Mouse (Mus musculus) hindbrain, postnatal 0 days (tissue): ENCODE results near the gene Mrc1. TPM values are rescaled to one million over a fixed set of nuclear protein-coding genes. Genes with fewer than 3 reads are reported as not detected.

Experiments
- ATAC-seq: fragments of 200-750 bp; cut with Nextera tagmentation; 2 replicates; pipeline ENCODE4 v1.8.0; 2017; ENCODE audit warnings: mild to moderate bottlenecking, moderate TSS enrichment, moderate library complexity
- DNase-seq: peaks from one replicate; pipeline ENCODE4 v3.0.0-alpha.2; 2015; ENCODE audit warnings: low spot score
- H3K27ac ChIP-seq: fragments of 300-500 bp; sonication (generic); 2 replicates; pipeline ENCODE4 v1.5.1; 2014; ENCODE audit warnings: mild to moderate bottlenecking
- H3K27me3 ChIP-seq: fragments of 300-500 bp; sonication (generic); 2 replicates; pipeline ENCODE4 v1.6.1; 2014; ENCODE audit warnings: low read length, mixed read lengths; ENCODE audit not compliant: insufficient read depth
- H3K36me3 ChIP-seq: fragments of 300-500 bp; sonication (generic); 2 replicates; pipeline ENCODE4 v1.6.1; 2014; ENCODE audit warnings: low read length, mixed read lengths; ENCODE audit not compliant: insufficient read depth
- H3K4me1 ChIP-seq: fragments of 300-500 bp; sonication (generic); 2 replicates; pipeline ENCODE4 v1.6.1; 2014; ENCODE audit warnings: antibody characterized with exemption, low read length, mixed read lengths; ENCODE audit not compliant: insufficient read depth
- H3K4me2 ChIP-seq: fragments of 300-500 bp; sonication (generic); 2 replicates; pipeline ENCODE4 v1.6.1; 2014; ENCODE audit warnings: low read depth, mild to moderate bottlenecking, low read length, moderate library complexity, mixed read lengths
- H3K4me3 ChIP-seq: fragments of 300-500 bp; sonication (generic); 2 replicates; pipeline ENCODE4 v1.5.1; 2014; ENCODE audit warnings: low read length
- H3K9ac ChIP-seq: fragments of 300-500 bp; sonication (generic); replicated peaks from 2 replicates; pipeline ENCODE4 v1.6.1; 2014; ENCODE audit warnings: mild to moderate bottlenecking, low read length, moderate library complexity, mixed read lengths
- H3K9me3 ChIP-seq: fragments of 300-500 bp; sonication (generic); 2 replicates; pipeline ENCODE4 v1.6.1; 2016; ENCODE audit warnings: low read length, mixed read lengths
- CTCF ChIP-seq: IDR thresholded peaks from 2 replicates; pipeline ENCODE4 v1.5.1; 2016; ENCODE audit warnings: antibody characterized with exemption, control low read depth, low read depth
- WGBS: fragments of 180-500 bp; shearing (Covaris S2); extraction: QIAGEN DNeasy Blood & Tissue Kit; methylation state at CpG from one replicate; pipeline ENCODE4 v1.1.7; 2014; 5-methylcytosine and 5-hydroxymethylcytosine counted together
- polyA plus RNA-seq: library from polyadenylated mRNA; unstranded; fragments of >200 nt; fragmentation: Nextera tagmentation; extraction: Ambion mirVana; gene quantifications from 2 replicates; pipeline ENCODE4 v1.2.1, GENCODE M21; 2015
- total RNA-seq: library from RNA; depleted of rRNA; stranded (reverse); fragments of >200 nt; gene quantifications from 2 replicates; pipeline ENCODE4 v1.2.3, GENCODE M21; 2014

Gene Mrc1
- total and polyA plus RNA-seq, 2 experiments from 2014 or later, result 4.7 to 10.3 TPM

- H3K27me3 ChIP-seq, result no peaks in the 10 kb centered on the region
- no peaks in the 10 kb centered on the region for H3K4me1 ChIP-seq
- no peak overlapping the region for H3K4me3 ChIP-seq
- TF ChIP-seq CTCF, result no peak
- H3K27ac ChIP-seq, result no peak overlapping the region
- WGBS, result 97% methylated on average over 3 of the region's 4 CpGs
- DNase-seq, result no peak
- no peaks in the 10 kb centered on the region for H3K36me3 ChIP-seq
- H3K9me3 ChIP-seq, result no peaks in the 10 kb centered on the region
- no peak overlapping the region for H3K9ac ChIP-seq
- H3K4me2 ChIP-seq, result no peak overlapping the region
- ATAC-seq, result no peak
Measured at GRCm38 (mm10) chr2:14224387-14224786, 4.8 kb upstream of the Mrc1 start.

- no peak overlapping the region for H3K9ac ChIP-seq
- DNase-seq (peak; percentile 20), ATAC-seq (no peak)
- no peak overlapping the region for H3K27ac ChIP-seq
- H3K4me1 ChIP-seq, result no peaks in the 10 kb centered on the region
- H3K36me3 ChIP-seq, result no peaks in the 10 kb centered on the region
- H3K27me3 ChIP-seq, result no peaks in the 10 kb centered on the region
- H3K9me3 ChIP-seq, result no peaks in the 10 kb centered on the region
- no peak overlapping the region for H3K4me2 ChIP-seq
- 43% methylated on average over 6 of the region's 6 CpGs for WGBS
- H3K4me3 ChIP-seq, result no peak overlapping the region
- TF ChIP-seq CTCF, result no peak
Measured at GRCm38 (mm10) chr2:14228495-14228894, 697 bp upstream of the Mrc1 start.

- no peaks in the 10 kb centered on the region for H3K9me3 ChIP-seq
- 89% methylated on average over 14 of the region's 14 CpGs for WGBS
- H3K9ac ChIP-seq, result no peak overlapping the region
- H3K4me2 ChIP-seq, result no peak overlapping the region
- ATAC-seq (no peak), DNase-seq (no peak)
- H3K27ac ChIP-seq, result no peak overlapping the region
- H3K4me1 ChIP-seq, result no peaks in the 10 kb centered on the region
- no peaks in the 10 kb centered on the region for H3K36me3 ChIP-seq
- TF ChIP-seq CTCF, result no peak
- no peaks in the 10 kb centered on the region for H3K27me3 ChIP-seq
- H3K4me3 ChIP-seq, result no peak overlapping the region
Measured at GRCm38 (mm10) chr2:14229979-14230378, 787 bp downstream of the Mrc1 start.

GRCm38 (mm10) chr2:14232897-14233296 is 3.7 kb downstream of the Mrc1 start:
- 93% methylated on average over 1 of the region's 1 CpGs for WGBS
- no peak overlapping the region for H3K4me3 ChIP-seq
- no peak for ATAC-seq

GRCm38 (mm10) chr2:14233983-14234382 is 4.8 kb downstream of the Mrc1 start:
- H3K9ac ChIP-seq, result no peak overlapping the region
- 76% methylated on average over 2 of the region's 2 CpGs for WGBS
- H3K27me3 ChIP-seq, result no peaks in the 10 kb centered on the region
- DNase-seq (no peak), ATAC-seq (no peak)
- no peak overlapping the region for H3K27ac ChIP-seq
- no peak overlapping the region for H3K4me2 ChIP-seq
- H3K9me3 ChIP-seq, result no peaks in the 10 kb centered on the region
- H3K36me3 ChIP-seq, result no peaks in the 10 kb centered on the region
- no peak for TF ChIP-seq CTCF
- H3K4me1 ChIP-seq, result no peaks in the 10 kb centered on the region
- H3K4me3 ChIP-seq, result no peak overlapping the region

More at GRCm38 (mm10) chr2:14232897-14233296, 3.7 kb downstream of the Mrc1 start:
- Histone ChIP-seq H3K27me3 (no peaks in the 10 kb centered on the region), H3K9ac (no peak overlapping the region), H3K9me3 (no peaks in the 10 kb centered on the region), H3K4me1 (no peaks in the 10 kb centered on the region), H3K27ac (no peak overlapping the region), H3K4me2 (no peak overlapping the region), H3K36me3 (no peaks in the 10 kb centered on the region)
- TF ChIP-seq CTCF, result no peak
- no peak for DNase-seq

GRCm38 (mm10) chr2:14235319-14235718 is 6.1 kb downstream of the Mrc1 start:
- TF ChIP-seq CTCF, result no peak
- 83% methylated on average over 5 of the region's 5 CpGs for WGBS

GRCm38 (mm10) chr2:14236920-14237319 is 7.7 kb downstream of the Mrc1 start:
- Histone ChIP-seq H3K4me1 (no peaks in the 10 kb centered on the region), H3K4me2 (no peak overlapping the region), H3K4me3 (no peak overlapping the region), H3K9ac (no peak overlapping the region), H3K9me3 (no peaks in the 10 kb centered on the region), H3K36me3 (no peaks in the 10 kb centered on the region), H3K27ac (no peak overlapping the region), H3K27me3 (no peaks in the 10 kb centered on the region)
- DNase-seq (no peak), ATAC-seq (no peak)
- no peak for TF ChIP-seq CTCF
- WGBS, result 88% methylated on average over 4 of the region's 4 CpGs

More at GRCm38 (mm10) chr2:14235319-14235718, 6.1 kb downstream of the Mrc1 start:
- Histone ChIP-seq H3K36me3 (no peaks in the 10 kb centered on the region), H3K4me2 (no peak overlapping the region), H3K9ac (no peak overlapping the region), H3K4me3 (no peak overlapping the region), H3K4me1 (no peaks in the 10 kb centered on the region), H3K27ac (no peak overlapping the region), H3K27me3 (no peaks in the 10 kb centered on the region), H3K9me3 (no peaks in the 10 kb centered on the region)
- ATAC-seq (no peak), DNase-seq (no peak)
